Mouse (Mus musculus): Measurements from ENCODE around the gene Zfp526. TPM values are rescaled to one million over a fixed set of nuclear protein-coding genes. Genes with fewer than 3 reads are reported as not detected.
A peak's percentile ranks its signal among the peaks of the same experiment; 100 is the strongest.

Gene Zfp526
- polyA plus RNA-seq, 2 experiments = 2.1 to 4.9 TPM

- DNase-seq (ENCODE audit: low read depth in 3 of 3, low spot score in 3 of 3) (peak; percentile 50 to 62 (median 55)), ATAC-seq (ENCODE audit: insufficient read depth) (peak; percentile 69)
- 30% methylated on average over 21 of the region's 21 CpGs for whole genome bisulfite sequencing (ENCODE audit: insufficient replicate concordance)
- Histone ChIP-seq H3K27ac (no peak overlapping the region), H3K27me3 (ENCODE audit: control insufficient read depth, insufficient read depth, low read length) (peaks cover 2% of the 10 kb centered on the region; the same call in 1 of the 2 replicates), H3K4me1 (replicated peaks; ENCODE audit: control insufficient read depth in 2 of 2, insufficient read depth in 2 of 2, low read length in 1 of 2) (no peaks in the 10 kb centered on the region; a peak in 1 of 4 replicates), H3K9me3 (ENCODE audit: control insufficient read depth, low read length) (no peaks in the 10 kb centered on the region), H3K9ac (replicated peaks) (no peak overlapping the region), H3K4me3 (ENCODE audit: insufficient read depth in 1 of 2, low read depth in 2 of 2, low read length in 2 of 2) (no peak overlapping the region), H3K36me3 (replicated peaks; ENCODE audit: control insufficient read depth, insufficient read depth, low read depth) (no peaks in the 10 kb centered on the region), H3K4me2 (ENCODE audit: low read depth) (no peak overlapping the region)
- TF ChIP-seq CTCF (IDR thresholded peaks at IDR 0.05; ENCODE audit: low read depth) (peak; percentile 100), EP300 (IDR thresholded peaks at IDR 0.05; ENCODE audit: low read depth) (no peak)
Measured at GRCm38 (mm10) chr7:25187662-25188650, 33.3 kb upstream of the Zfp526 start.

- H3K4me2 ChIP-seq (ENCODE audit: low read depth) = no peak overlapping the region
- ATAC-seq (ENCODE audit: insufficient read depth) (no peak), DNase-seq (ENCODE audit: low read depth in 3 of 3, low spot score in 3 of 3) (no peak)
- peaks cover 18% of the 10 kb centered on the region in 2 experiments for H3K4me1 ChIP-seq (replicated peaks; ENCODE audit: control insufficient read depth in 2 of 2, insufficient read depth in 2 of 2, low read length in 1 of 2)
- no peaks in the 10 kb centered on the region for H3K27me3 ChIP-seq (ENCODE audit: control insufficient read depth, insufficient read depth, low read length)
- no peaks in the 10 kb centered on the region for H3K36me3 ChIP-seq (replicated peaks; ENCODE audit: control insufficient read depth, insufficient read depth, low read depth)
- TF ChIP-seq CTCF (IDR thresholded peaks at IDR 0.05; ENCODE audit: low read depth) = no peak
- no peak for TF ChIP-seq EP300 (IDR thresholded peaks at IDR 0.05; ENCODE audit: low read depth)
- H3K9ac ChIP-seq (replicated peaks) = no peak overlapping the region
- WGBS (ENCODE audit: insufficient replicate concordance) = 76% methylated on average over 11 of the region's 11 CpGs
- no peaks in the 10 kb centered on the region for H3K9me3 ChIP-seq (ENCODE audit: control insufficient read depth, low read length)
- no peak overlapping the region for H3K27ac ChIP-seq
- H3K4me3 ChIP-seq (ENCODE audit: insufficient read depth in 1 of 2, low read depth in 2 of 2, low read length in 2 of 2) = no peak overlapping the region
Measured at GRCm38 (mm10) chr7:25190806-25191205, 30.4 kb upstream of the Zfp526 start.

- H3K9me3 ChIP-seq (ENCODE audit: control insufficient read depth, low read length) = no peaks in the 10 kb centered on the region
- H3K36me3 ChIP-seq (replicated peaks; ENCODE audit: control insufficient read depth, insufficient read depth, low read depth) = no peaks in the 10 kb centered on the region
- H3K4me1 ChIP-seq (replicated peaks; ENCODE audit: control insufficient read depth in 2 of 2, insufficient read depth in 2 of 2, low read length in 1 of 2) = peaks cover 28% of the 10 kb centered on the region in 2 experiments
- no peak overlapping the region for H3K4me2 ChIP-seq (ENCODE audit: low read depth)
- H3K27ac ChIP-seq = no peak overlapping the region
- H3K9ac ChIP-seq (replicated peaks) = no peak overlapping the region
- DNase-seq (ENCODE audit: low read depth in 3 of 3, low spot score in 3 of 3) (no peak), ATAC-seq (ENCODE audit: insufficient read depth) (no peak)
- no peaks in the 10 kb centered on the region for H3K27me3 ChIP-seq (ENCODE audit: control insufficient read depth, insufficient read depth, low read length)
- H3K4me3 ChIP-seq (ENCODE audit: insufficient read depth in 1 of 2, low read depth in 2 of 2, low read length in 2 of 2) = no peak overlapping the region
- WGBS (ENCODE audit: insufficient replicate concordance) = 72% methylated on average over 8 of the region's 8 CpGs
- TF ChIP-seq EP300 (IDR thresholded peaks at IDR 0.05; ENCODE audit: low read depth) (no peak), CTCF (IDR thresholded peaks at IDR 0.05; ENCODE audit: low read depth) (no peak)
Measured at GRCm38 (mm10) chr7:25192110-25192509, 29.1 kb upstream of the Zfp526 start.

GRCm38 (mm10) chr7:25195148-25195547 lies 26.1 kb upstream of the Zfp526 start:
- Histone ChIP-seq H3K36me3 (replicated peaks; ENCODE audit: control insufficient read depth, insufficient read depth, low read depth) (no peaks in the 10 kb centered on the region), H3K4me2 (ENCODE audit: low read depth) (peak overlapping the region; percentile 48), H3K4me1 (replicated peaks; ENCODE audit: control insufficient read depth in 2 of 2, insufficient read depth in 2 of 2, low read length in 1 of 2) (peaks cover 34 to 37% of the 10 kb centered on the region in 2 experiments), H3K27me3 (ENCODE audit: control insufficient read depth, insufficient read depth, low read length) (no peaks in the 10 kb centered on the region), H3K4me3 (ENCODE audit: insufficient read depth in 1 of 2, low read depth in 2 of 2, low read length in 2 of 2) (no peak overlapping the region), H3K9ac (replicated peaks) (no peak overlapping the region; the same call in 1 of the 2 replicates), H3K27ac (peak overlapping the region; percentile 69), H3K9me3 (ENCODE audit: control insufficient read depth, low read length) (no peaks in the 10 kb centered on the region)
- ATAC-seq (ENCODE audit: insufficient read depth) (peak; percentile 97), DNase-seq (ENCODE audit: low read depth in 3 of 3, low spot score in 3 of 3) (peak; percentile 59 to 72 (median 64))
- 81% methylated on average over 3 of the region's 3 CpGs for WGBS (ENCODE audit: insufficient replicate concordance)
- TF ChIP-seq EP300 (IDR thresholded peaks at IDR 0.05; ENCODE audit: low read depth) = peak; percentile 78
- no peak for TF ChIP-seq CTCF (IDR thresholded peaks at IDR 0.05; ENCODE audit: low read depth)

GRCm38 (mm10) chr7:25196107-25196506 lies 25.1 kb upstream of the Zfp526 start:
- Histone ChIP-seq H3K27ac (peak overlapping the region; percentile 69), H3K4me1 (replicated peaks; ENCODE audit: control insufficient read depth in 2 of 2, insufficient read depth in 2 of 2, low read length in 1 of 2) (peaks cover 34 to 37% of the 10 kb centered on the region in 2 experiments), H3K27me3 (ENCODE audit: control insufficient read depth, insufficient read depth, low read length) (no peaks in the 10 kb centered on the region), H3K9me3 (ENCODE audit: control insufficient read depth, low read length) (no peaks in the 10 kb centered on the region), H3K4me3 (ENCODE audit: insufficient read depth in 1 of 2, low read depth in 2 of 2, low read length in 2 of 2) (no peak overlapping the region), H3K4me2 (ENCODE audit: low read depth) (no peak overlapping the region), H3K36me3 (replicated peaks; ENCODE audit: control insufficient read depth, insufficient read depth, low read depth) (no peaks in the 10 kb centered on the region; the same call in 1 of the 2 replicates), H3K9ac (replicated peaks) (no peak overlapping the region)
- no peak for ATAC-seq (ENCODE audit: insufficient read depth)
- TF ChIP-seq CTCF (IDR thresholded peaks at IDR 0.05; ENCODE audit: low read depth) (no peak), EP300 (IDR thresholded peaks at IDR 0.05; ENCODE audit: low read depth) (no peak)
- no peak for DNase-seq (ENCODE audit: low read depth in 3 of 3, low spot score in 3 of 3)
- WGBS (ENCODE audit: insufficient replicate concordance) = 53% methylated on average over 9 of the region's 9 CpGs

Measured in liver, embryonic 14.5 days (tissue).